Mouse (Mus musculus) mature B cell (primary cell): Measurements from ENCODE around the gene Rims3.

Experiments used
- in situ Hi-C: fragments of 300-500 bp; cut with MboI; formaldehyde crosslinking; loops from 2 replicates; pipeline ENCODE4 v1.14.3; 2019

Rims3 gene

GRCm38 (mm10) chr4:120891960-120892359 lies 37.3 kb downstream of the Rims3 start:
- in situ Hi-C loops = loop anchor here (25.0 kb wide), 1 partner anchor 305 kb away; the partner anchor contains the start of gene Gm8439

- in situ Hi-C loops = loop anchor here (25.0 kb wide), 1 partner anchor 305 kb away; the partner anchor contains the start of gene Gm8439
Measured at GRCm38 (mm10) chr4:120892516-120892915, 37.9 kb downstream of the Rims3 start.

GRCm38 (mm10) chr4:120893656-120894401 lies 39.2 kb downstream of the Rims3 start:
- in situ Hi-C loops = loop anchor here (25.0 kb wide), 1 partner anchor 307 kb away; the partner anchor contains the start of gene Gm8439

GRCm38 (mm10) chr4:120894584-120894983 lies 40.0 kb downstream of the Rims3 start:
- in situ Hi-C loops = loop anchor here (25.0 kb wide), 1 partner anchor 307 kb away; the partner anchor contains the start of gene Gm8439

GRCm38 (mm10) chr4:120895226-120895625 lies 40.6 kb downstream of the Rims3 start:
- in situ Hi-C loops = loop anchor here (25.0 kb wide), 1 partner anchor 308 kb away; the partner anchor contains the start of gene Gm8439

- in situ Hi-C loops = loop anchor here (25.0 kb wide), 1 partner anchor 309 kb away; the partner anchor contains the start of gene Gm8439
Measured at GRCm38 (mm10) chr4:120895810-120896584, 41.4 kb downstream of the Rims3 start.

- in situ Hi-C loops = no loop called here
Measured at GRCm38 (mm10) chr4:120904533-120904932, 49.9 kb downstream of the Rims3 start.

- in situ Hi-C loops = no loop called here
Measured at GRCm38 (mm10) chr4:120905644-120906043, 51.0 kb downstream of the Rims3 start.

GRCm38 (mm10) chr4:120909558-120910150 lies 55.0 kb downstream of the Rims3 start:
- in situ Hi-C loops = no loop called here

GRCm38 (mm10) chr4:120911086-120911485 lies 56.5 kb downstream of the Rims3 start:
- in situ Hi-C loops = no loop called here

GRCm38 (mm10) chr4:120912866-120913265 lies 58.2 kb downstream of the Rims3 start:
- in situ Hi-C loops = no loop called here

- in situ Hi-C loops = no loop called here
Measured at GRCm38 (mm10) chr4:120913443-120913842, 58.8 kb downstream of the Rims3 start.

GRCm38 (mm10) chr4:120913861-120914260 lies 59.2 kb downstream of the Rims3 start:
- in situ Hi-C loops = no loop called here

GRCm38 (mm10) chr4:120914501-120914900 lies 59.9 kb downstream of the Rims3 start:
- in situ Hi-C loops = no loop called here

- in situ Hi-C loops = no loop called here
Measured at GRCm38 (mm10) chr4:120921461-120921860, 66.8 kb downstream of the Rims3 start.

GRCm38 (mm10) chr4:120924554-120925299 lies 70.1 kb downstream of the Rims3 start, which contains the start of gene Exo5:
Gene Exo5 (minus strand): TSS chr4:120925017.
- in situ Hi-C loops = no loop called here

- in situ Hi-C loops = no loop called here
Measured at GRCm38 (mm10) chr4:120925386-120925785, 70.8 kb downstream of the Rims3 start.

GRCm38 (mm10) chr4:120928686-120929085 lies 74.1 kb downstream of the Rims3 start:
- in situ Hi-C loops = no loop called here

GRCm38 (mm10) chr4:120930736-120931135 lies 76.1 kb downstream of the Rims3 start:
- in situ Hi-C loops = no loop called here

GRCm38 (mm10) chr4:120935006-120935405 lies 80.4 kb downstream of the Rims3 start:
- in situ Hi-C loops = no loop called here
